Mouse (Mus musculus): ENCODE results near the gene Dap.

Dap gene

GRCm38 (mm10) chr15:31306726-31307125 lies 82.6 kb downstream of the Dap start:
- no peak for DNase-seq

DNA sequence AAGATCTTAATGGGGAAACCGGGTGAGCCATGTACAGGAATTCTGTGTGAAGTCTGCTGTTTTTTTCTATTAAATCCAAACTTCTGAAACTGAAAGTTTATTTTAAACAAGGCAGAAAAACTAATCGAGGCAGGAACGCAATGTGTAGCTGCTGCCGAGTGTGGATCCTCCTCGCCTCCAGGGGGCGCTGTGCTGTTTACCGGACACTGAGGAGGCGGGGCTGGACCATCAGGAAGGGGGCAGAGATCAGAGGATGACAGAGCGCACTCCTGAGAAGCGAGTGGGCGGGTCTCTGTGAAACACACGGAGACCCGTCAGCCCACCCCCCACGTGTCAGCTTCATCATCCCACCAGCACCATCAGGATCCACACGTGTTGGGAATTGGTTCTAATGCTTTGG lies 85.4 kb downstream of the Dap start:
- DNase-seq = no peak

- DNase-seq = no peak
Measured at GRCm38 (mm10) chr15:31312001-31312400, 87.9 kb downstream of the Dap start.

DNA sequence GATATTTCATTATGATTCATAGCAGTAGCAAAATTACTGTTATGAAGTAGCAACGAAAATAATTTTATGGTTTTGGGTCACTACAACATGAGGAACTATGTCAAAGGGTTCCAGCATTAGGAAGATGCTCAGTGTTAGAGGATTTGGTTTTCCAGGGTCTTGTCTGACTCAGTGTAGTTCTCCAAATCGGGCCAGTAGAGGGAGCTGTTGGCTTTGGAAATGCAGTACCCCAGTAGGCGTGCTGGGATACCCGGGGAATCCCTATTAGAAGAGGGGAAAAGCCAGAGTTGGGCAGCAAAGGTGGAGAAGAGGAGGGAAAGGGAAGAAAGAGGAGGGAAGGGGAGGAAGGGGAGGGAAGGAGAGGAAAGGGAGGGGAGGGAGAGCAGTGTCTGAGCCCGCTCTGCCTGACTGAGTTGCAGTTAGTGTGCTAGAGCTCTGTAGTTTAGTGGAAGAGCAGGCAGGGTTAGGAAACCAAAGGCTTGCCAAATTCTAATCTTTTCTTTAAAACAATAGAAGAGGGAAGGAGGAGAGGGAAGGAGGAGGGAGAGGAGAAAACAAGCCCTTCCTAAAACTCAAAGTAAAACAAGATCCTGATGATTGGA lies 91.6 kb downstream of the Dap start:
- DNase-seq = peak; percentile 81

DNA sequence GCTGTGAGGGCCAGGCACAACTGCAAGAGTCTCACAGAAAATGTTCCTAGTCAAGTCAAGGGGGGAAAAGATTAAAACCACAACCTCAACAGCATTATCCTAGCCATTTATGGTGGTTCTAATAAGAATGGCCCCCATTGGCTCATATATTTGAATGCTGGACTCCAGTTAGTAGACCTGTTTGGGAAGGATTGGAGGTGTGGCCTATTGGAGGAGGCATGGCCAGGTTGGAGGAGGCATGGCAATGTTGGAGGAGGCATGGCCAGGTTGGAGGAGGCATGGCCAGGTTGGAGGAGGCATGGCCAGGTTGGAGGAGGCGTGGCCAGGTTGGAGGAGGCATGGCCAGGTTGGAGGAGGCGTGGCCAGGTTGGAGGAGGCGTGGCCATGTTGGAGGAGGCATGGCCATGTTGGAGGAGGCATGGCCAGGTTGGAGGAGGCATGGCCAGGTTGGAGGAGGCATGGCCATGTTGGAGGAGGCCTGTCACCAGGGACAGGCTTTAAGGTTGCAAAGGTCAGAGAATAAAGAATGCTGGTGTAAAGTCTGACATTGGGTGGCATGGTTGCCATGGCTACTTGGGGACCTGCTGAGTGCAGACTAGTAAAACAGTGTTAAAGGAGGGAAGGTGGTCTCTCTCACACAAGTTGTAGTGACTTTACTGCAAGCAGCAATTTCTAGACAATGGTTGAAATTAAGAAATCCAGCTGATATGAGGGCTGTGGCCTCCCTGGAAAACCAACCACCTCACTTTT lies 93.1 kb downstream of the Dap start:
- no peak for DNase-seq

DNA sequence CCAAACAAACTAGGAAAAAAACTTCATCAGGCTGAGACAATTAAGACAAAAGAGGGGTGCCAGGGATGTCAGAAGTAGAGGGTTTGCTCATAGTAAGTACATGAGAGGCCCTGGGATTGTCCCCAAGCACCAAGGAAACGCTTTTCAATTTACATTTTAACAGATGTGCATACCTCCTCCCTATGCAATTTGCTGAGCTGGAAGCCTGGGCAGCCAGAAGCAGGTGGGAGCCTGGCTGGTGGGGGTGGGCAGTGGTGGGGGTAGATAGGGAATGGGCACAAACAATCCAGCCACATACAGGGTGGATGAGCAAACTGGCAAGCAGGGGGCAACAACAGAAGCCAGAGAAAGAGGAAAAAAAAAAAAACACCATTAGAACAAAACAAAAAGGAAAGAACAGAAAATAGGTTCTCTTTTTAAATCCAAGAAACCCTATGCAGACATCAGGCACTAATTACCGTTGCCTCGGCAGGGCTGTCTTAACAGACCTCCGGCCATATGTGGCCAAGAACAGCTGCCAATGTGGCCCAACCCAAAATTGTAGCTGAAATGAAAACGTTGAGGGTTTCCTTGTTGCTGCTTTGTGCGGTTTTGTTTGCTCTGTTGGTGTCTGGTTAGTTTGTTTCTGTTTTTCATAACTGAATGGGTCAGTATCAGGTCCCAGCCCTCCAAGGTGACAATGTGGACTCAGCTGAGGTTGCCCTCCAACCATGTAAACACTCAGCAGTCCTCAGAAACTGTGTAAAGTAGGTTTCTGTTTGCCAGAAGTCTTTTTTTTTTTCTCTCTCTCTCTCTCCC lies 94.2 kb downstream of the Dap start:
- DNase-seq = no peak

DNA sequence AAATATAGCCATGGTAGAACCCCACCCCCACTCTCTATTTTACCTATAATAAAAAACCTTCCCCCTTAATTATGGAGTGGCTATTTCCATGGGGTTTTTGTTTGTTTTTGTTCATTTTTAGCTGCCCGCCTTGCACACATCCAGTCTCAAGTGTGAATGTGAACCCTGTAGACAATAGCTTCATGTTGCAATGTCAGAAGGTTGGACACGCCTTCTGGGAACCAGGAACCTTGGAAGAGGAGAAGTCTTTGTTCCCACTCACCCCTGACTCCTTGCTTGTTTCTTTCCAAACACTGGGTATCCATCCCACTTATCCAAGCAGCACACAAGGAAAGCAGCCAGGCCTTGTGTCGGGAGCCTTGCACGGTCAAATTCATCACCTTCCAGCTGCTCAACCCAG lies 94.9 kb downstream of the Dap start:
- DNase-seq = no peak

GRCm38 (mm10) chr15:31320598-31321377 lies 96.7 kb downstream of the Dap start:
- no peak for DNase-seq

DNA sequence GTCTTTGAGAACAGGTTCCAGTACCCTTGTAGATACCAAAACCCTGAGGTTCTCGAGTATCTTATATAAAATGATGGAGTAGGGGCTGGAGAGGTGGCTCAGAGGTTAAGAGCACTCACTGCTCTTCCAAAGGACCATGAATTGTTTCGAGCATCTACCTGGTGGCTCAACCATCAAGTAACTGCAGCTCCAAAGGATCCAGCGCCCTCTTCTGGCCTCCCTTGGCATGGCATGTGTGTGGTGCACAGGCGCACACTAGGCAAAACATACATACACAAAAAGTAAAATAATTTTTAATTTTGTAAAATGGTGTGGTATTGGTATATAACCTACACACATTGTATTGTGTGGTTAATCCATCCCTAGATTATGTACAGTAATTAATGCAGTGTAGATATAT lies 99.6 kb downstream of the Dap start:
- no peak for DNase-seq

Data from layer of hippocampus, adult 9-11 months (tissue).